In the genomic region with DNA sequence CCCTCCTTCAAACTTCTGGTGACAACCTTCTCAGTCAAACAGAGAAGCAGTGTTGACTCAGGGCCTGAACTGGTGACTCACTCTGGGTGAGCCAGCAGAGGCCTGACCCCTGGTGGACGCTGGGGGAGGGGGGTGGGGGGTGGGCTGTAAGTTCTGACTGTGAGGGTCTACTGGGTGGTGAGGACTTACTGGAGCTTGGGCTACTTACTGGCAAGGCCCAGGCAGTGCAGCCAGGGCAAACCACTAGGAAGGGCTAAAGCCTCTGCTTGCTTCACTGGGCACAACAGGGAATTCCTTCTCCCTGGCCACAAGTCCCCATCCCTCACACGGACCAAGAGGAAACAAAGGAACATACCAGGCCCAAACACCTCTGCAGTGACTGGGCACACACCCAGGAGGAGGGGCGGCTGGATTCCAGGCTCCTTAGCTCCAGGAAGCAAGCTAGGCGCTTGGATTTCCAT, we compare ENCODE assay signal across 8 mouse cellular contexts. TPM values are rescaled to one million over a fixed set of nuclear protein-coding genes. Genes with fewer than 3 reads are reported as not detected.
DNase-seq lines count a peak whose midpoint lies in the region; ATAC-seq and TF ChIP-seq lines count a peak whose summit lies in the region.

No protein-coding gene starts in this region.

- peaks cover 9% of the 10 kb centered on the region for H3K4me1 ChIP-seq in liver, adult 2 months (ENCODE audit: control insufficient read depth, insufficient read depth, low read length)
- peaks cover 9% of the 10 kb centered on the region for H3K4me1 ChIP-seq in embryonic facial prominence, embryonic 14.5 days (ENCODE audit: control insufficient read depth, insufficient read depth, low read length)
- peaks cover 21% of the 10 kb centered on the region for H3K4me1 ChIP-seq in hindbrain, embryonic 15.5 days (replicated peaks)
- peaks cover 38% of the 10 kb centered on the region for H3K4me1 ChIP-seq in liver, embryonic 13.5 days (replicated peaks)
- peaks cover 11% of the 10 kb centered on the region for H3K4me1 ChIP-seq in olfactory bulb, adult 2 months (ENCODE audit: control insufficient read depth, insufficient read depth, low read length)

- no peak for DNase-seq in liver, adult 2 months (ENCODE audit: extremely low read depth, low read depth, low spot score)
- DNase-seq in liver = no peak
- peak; percentile 33 for DNase-seq in embryonic facial prominence, embryonic 14.5 days (ENCODE audit: low spot score)
- DNase-seq in liver, embryonic 13.5 days = no peak
- no peak for DNase-seq in spleen, adult 12 weeks (ENCODE audit: low spot score)
- DNase-seq in right cerebral cortex, postnatal 14 days = no peak

- TF ChIP-seq CTCF in liver, adult 2 months (IDR thresholded peaks at IDR 0.05; ENCODE audit: low read depth, low read length) = no peak
- no peak for TF ChIP-seq CTCF in olfactory bulb, adult 2 months (IDR thresholded peaks at IDR 0.05; ENCODE audit: insufficient read depth, low read depth, low read length)

- peaks cover 21% of the 10 kb centered on the region; the same call in 1 of the 2 replicates for H3K79me2 ChIP-seq in liver, adult 2 months (ENCODE audit: control insufficient read depth, insufficient read depth, low read length)

- WGBS in liver, adult 2 months = 8% methylated on average over 4 of the region's 4 CpGs
- WGBS in embryonic facial prominence, embryonic 14.5 days = 21% methylated on average over 4 of the region's 4 CpGs
- 15% methylated on average over 4 of the region's 4 CpGs for WGBS in hindbrain, embryonic 15.5 days
- 36% methylated on average over 4 of the region's 4 CpGs for WGBS in liver, embryonic 13.5 days (ENCODE audit: insufficient replicate concordance)
- WGBS in olfactory bulb, adult 2 months = 7% methylated on average over 4 of the region's 4 CpGs

- H3K9ac ChIP-seq in liver, adult 2 months (ENCODE audit: low read depth, low read length) = peak overlapping the region; percentile 3; the same call in 1 of the 2 replicates
- peak overlapping the region; percentile 94 for H3K9ac ChIP-seq in embryonic facial prominence, embryonic 14.5 days (ENCODE audit: low read depth, low read length)
- peak overlapping the region; percentile 89 for H3K9ac ChIP-seq in hindbrain, embryonic 15.5 days
- H3K9ac ChIP-seq in liver, embryonic 13.5 days = peak overlapping the region; percentile 90

- H3K9me3 ChIP-seq in embryonic facial prominence, embryonic 14.5 days (ENCODE audit: control insufficient read depth, low read length) = no peaks in the 10 kb centered on the region
- H3K9me3 ChIP-seq in hindbrain, embryonic 15.5 days = no peaks in the 10 kb centered on the region
- H3K9me3 ChIP-seq in liver, embryonic 13.5 days (replicated peaks) = no peaks in the 10 kb centered on the region

- ATAC-seq in embryonic facial prominence, embryonic 14.5 days (ENCODE audit: low read depth) = no peak
- ATAC-seq in hindbrain, embryonic 15.5 days (ENCODE audit: low FRiP score, low read depth) = no peak
- no peak for ATAC-seq in liver, embryonic 13.5 days (ENCODE audit: low read depth)

- H3K27ac ChIP-seq in liver, adult 2 months (replicated peaks; ENCODE audit: insufficient read depth, low read depth, low read length) = no peak overlapping the region
- H3K27ac ChIP-seq in embryonic facial prominence, embryonic 14.5 days (replicated peaks; ENCODE audit: low read depth, low read length) = peak overlapping the region; percentile 84; the same call in 1 of the 2 replicates
- H3K27ac ChIP-seq in hindbrain, embryonic 15.5 days (replicated peaks) = no peak overlapping the region
- H3K27ac ChIP-seq in liver, embryonic 13.5 days = peak overlapping the region; percentile 71
- no peak overlapping the region for H3K27ac ChIP-seq in olfactory bulb, adult 2 months (ENCODE audit: insufficient read depth, low read depth, low read length)

- H3K36me3 ChIP-seq in liver, adult 2 months (ENCODE audit: control insufficient read depth, insufficient read depth, low read length) = no peaks in the 10 kb centered on the region; the same call in 1 of the 2 replicates
- peaks cover 17% of the 10 kb centered on the region for H3K36me3 ChIP-seq in embryonic facial prominence, embryonic 14.5 days (ENCODE audit: control insufficient read depth, insufficient read depth, low read length)
- peaks cover 15% of the 10 kb centered on the region; the same call in 1 of the 2 replicates for H3K36me3 ChIP-seq in hindbrain, embryonic 15.5 days
- H3K36me3 ChIP-seq in liver, embryonic 13.5 days = peaks cover 15% of the 10 kb centered on the region

- no peak overlapping the region for H3K4me3 ChIP-seq in liver, adult 2 months (ENCODE audit: insufficient read depth, low read depth, low read length)
- peak overlapping the region; percentile 89 for H3K4me3 ChIP-seq in embryonic facial prominence, embryonic 14.5 days (ENCODE audit: low read depth, low read length)
- peak overlapping the region; percentile 64 for H3K4me3 ChIP-seq in hindbrain, embryonic 15.5 days
- H3K4me3 ChIP-seq in liver, embryonic 13.5 days (replicated peaks) = peak overlapping the region; percentile 81
- peak overlapping the region; percentile 69 for H3K4me3 ChIP-seq in olfactory bulb, adult 2 months (ENCODE audit: insufficient read depth, low read depth, low read length)

- H3K27me3 ChIP-seq in liver, adult 2 months (ENCODE audit: control insufficient read depth, insufficient read depth, low read length) = no peaks in the 10 kb centered on the region
- no peaks in the 10 kb centered on the region for H3K27me3 ChIP-seq in embryonic facial prominence, embryonic 14.5 days (replicated peaks; ENCODE audit: control insufficient read depth, insufficient read depth, low read length)
- H3K27me3 ChIP-seq in hindbrain, embryonic 15.5 days = no peaks in the 10 kb centered on the region
- H3K27me3 ChIP-seq in liver, embryonic 13.5 days = no peaks in the 10 kb centered on the region

- TF ChIP-seq POLR2A in liver, adult 2 months (IDR thresholded peaks at IDR 0.05; ENCODE audit: extremely low read depth, insufficient read depth, low read length) = no peak
- TF ChIP-seq POLR2A in olfactory bulb, adult 2 months (IDR thresholded peaks at IDR 0.05; ENCODE audit: insufficient read depth, low read depth, low read length) = no peak

- H3K4me2 ChIP-seq in embryonic facial prominence, embryonic 14.5 days (ENCODE audit: low read depth, low read length) = peak overlapping the region; percentile 72
- H3K4me2 ChIP-seq in hindbrain, embryonic 15.5 days = peak overlapping the region; percentile 72
- peak overlapping the region; percentile 94 for H3K4me2 ChIP-seq in liver, embryonic 13.5 days

RNA-seq across cellular contexts. Expression of gene Cttn, which starts 1.6 kb away (rescaled TPM):
- total RNA-seq in liver, adult 2 months (2014; rRNA removed) = 26.6 and 27.1 TPM in 2 replicates
- 31.2 and 36.1 TPM in 2 replicates for polyA plus RNA-seq in liver, adult 2 months (2012; rRNA removed)
- polyA plus RNA-seq in embryonic facial prominence, embryonic 14.5 days (2014; fragmentation: Nextera tagmentation; extraction: Ambion mirVana) = 157 and 179 TPM in 2 replicates
- 171 and 187 TPM in 2 replicates for polyA plus RNA-seq in hindbrain, embryonic 15.5 days (2015; fragmentation: Nextera tagmentation; extraction: Ambion mirVana)
- polyA plus RNA-seq in liver, embryonic 13.5 days (2015; fragmentation: Nextera tagmentation; extraction: Ambion mirVana) = 44.8 and 51.9 TPM in 2 replicates
- polyA plus RNA-seq in olfactory bulb, adult 2 months (2012; ENCODE audit: insufficient read depth, insufficient read length, low replicate concordance, missing spikeins) = not detected in 2 replicates

Comparison
In these comparisons a context has a peak if more than half of its experiments do, and no peak if none do; other contexts are left out.
1. H3K27ac ChIP-seq: peak in embryonic facial prominence, embryonic 14.5 days (single experiment) and liver, embryonic 13.5 days (single experiment); none in liver, adult 2 months (single experiment), hindbrain, embryonic 15.5 days (single experiment) and olfactory bulb, adult 2 months (single experiment).
2. H3K9ac ChIP-seq: peak in every context shown above with its lines; median percentile 94 in embryonic facial prominence, embryonic 14.5 days; 90 in liver, embryonic 13.5 days; 89 in hindbrain, embryonic 15.5 days; 3 in liver, adult 2 months.
3. Peak in every context shown above with its lines, with median percentiles within 50 percentile points of each other: H3K4me2 ChIP-seq.